Mouse (Mus musculus): ENCODE measurements around the gene Stard13. TPM values are rescaled to one million over a fixed set of nuclear protein-coding genes. Genes with fewer than 3 reads are reported as not detected.
A peak's percentile ranks its signal among the peaks of the same experiment; 100 is the strongest.

The Stard13 gene
- polyA plus RNA-seq, 1 experiment from 2014 or later: 3.3 TPM

GRCm38 (mm10) chr5:151069569-151069968 is 164.1 kb downstream of the Stard13 start:
- WGBS: 79% methylated on average over 2 of the region's 2 CpGs
- DNase-seq (ENCODE audit: low spot score): no peak
- Histone ChIP-seq H3K4me1 (peaks cover 23% of the 10 kb centered on the region), H3K4me3 (no peak overlapping the region), H3K27ac (no peak overlapping the region; the same call in 1 of the 2 replicates), H3K27me3 (ENCODE audit: insufficient read depth, poor library complexity, severe bottlenecking) (no peaks in the 10 kb centered on the region), H3K9me3 (no peaks in the 10 kb centered on the region), H3K36me3 (no peaks in the 10 kb centered on the region)

GRCm38 (mm10) chr5:151066016-151066415 is 167.6 kb downstream of the Stard13 start:
- H3K27ac ChIP-seq: no peak overlapping the region
- H3K36me3 ChIP-seq: peaks cover 20% of the 10 kb centered on the region
- no peaks in the 10 kb centered on the region for H3K27me3 ChIP-seq (ENCODE audit: insufficient read depth, poor library complexity, severe bottlenecking)
- no peak for DNase-seq (ENCODE audit: low spot score)
- H3K4me1 ChIP-seq: peaks cover 20% of the 10 kb centered on the region
- no peak overlapping the region for H3K4me3 ChIP-seq
- whole genome bisulfite sequencing: 88% methylated on average over 5 of the region's 5 CpGs
- no peaks in the 10 kb centered on the region for H3K9me3 ChIP-seq

GRCm38 (mm10) chr5:151065228-151065627 is 168.4 kb downstream of the Stard13 start:
- H3K27ac ChIP-seq: peak overlapping the region; percentile 64; the same call in 1 of the 2 replicates

GRCm38 (mm10) chr5:151061942-151062341 is 171.7 kb downstream of the Stard13 start:
- no peaks in the 10 kb centered on the region for H3K27me3 ChIP-seq (ENCODE audit: insufficient read depth, poor library complexity, severe bottlenecking)
- WGBS: 90% methylated on average over 2 of the region's 2 CpGs
- H3K9me3 ChIP-seq: no peaks in the 10 kb centered on the region
- H3K27ac ChIP-seq: no peak overlapping the region
- H3K4me3 ChIP-seq: no peak overlapping the region
- H3K36me3 ChIP-seq: peaks cover 20% of the 10 kb centered on the region
- DNase-seq (ENCODE audit: low spot score): no peak
- H3K4me1 ChIP-seq: peaks cover 18% of the 10 kb centered on the region

More at GRCm38 (mm10) chr5:151065228-151065627, 168.4 kb downstream of the Stard13 start:
- Histone ChIP-seq H3K27me3 (ENCODE audit: insufficient read depth, poor library complexity, severe bottlenecking) (no peaks in the 10 kb centered on the region), H3K9me3 (no peaks in the 10 kb centered on the region), H3K36me3 (peaks cover 20% of the 10 kb centered on the region), H3K4me1 (peaks cover 21% of the 10 kb centered on the region), H3K4me3 (no peak overlapping the region)
- no peak for DNase-seq (ENCODE audit: low spot score)
- WGBS: 39% methylated on average over 1 of the region's 1 CpGs

GRCm38 (mm10) chr5:151060476-151060875 is 173.2 kb downstream of the Stard13 start:
- 77% methylated on average over 12 of the region's 12 CpGs for WGBS

GRCm38 (mm10) chr5:151059772-151060171 is 173.9 kb downstream of the Stard13 start:
- Histone ChIP-seq H3K9me3 (no peaks in the 10 kb centered on the region), H3K4me1 (peaks cover 34% of the 10 kb centered on the region), H3K4me3 (no peak overlapping the region), H3K36me3 (peaks cover 22% of the 10 kb centered on the region), H3K27ac (no peak overlapping the region), H3K27me3 (ENCODE audit: insufficient read depth, poor library complexity, severe bottlenecking) (no peaks in the 10 kb centered on the region)
- 89% methylated on average over 5 of the region's 5 CpGs for WGBS
- DNase-seq (ENCODE audit: low spot score): no peak

More at GRCm38 (mm10) chr5:151060476-151060875, 173.2 kb downstream of the Stard13 start:
- H3K27me3 ChIP-seq (ENCODE audit: insufficient read depth, poor library complexity, severe bottlenecking): no peaks in the 10 kb centered on the region
- H3K9me3 ChIP-seq: no peaks in the 10 kb centered on the region
- peaks cover 30% of the 10 kb centered on the region for H3K4me1 ChIP-seq
- peak overlapping the region; percentile 53 for H3K27ac ChIP-seq
- DNase-seq (ENCODE audit: low spot score): no peak
- peaks cover 20% of the 10 kb centered on the region for H3K36me3 ChIP-seq
- H3K4me3 ChIP-seq: no peak overlapping the region

- Histone ChIP-seq H3K27ac (no peak overlapping the region), H3K9me3 (no peaks in the 10 kb centered on the region), H3K4me3 (no peak overlapping the region), H3K27me3 (ENCODE audit: insufficient read depth, poor library complexity, severe bottlenecking) (no peaks in the 10 kb centered on the region), H3K36me3 (peaks cover 22% of the 10 kb centered on the region), H3K4me1 (peaks cover 34% of the 10 kb centered on the region)
- no peak for DNase-seq (ENCODE audit: low spot score)
- 91% methylated on average over 10 of the region's 10 CpGs for WGBS
Measured at GRCm38 (mm10) chr5:151059352-151059751, 174.3 kb downstream of the Stard13 start.

GRCm38 (mm10) chr5:151057716-151058115 is 175.9 kb downstream of the Stard13 start:
- Histone ChIP-seq H3K9me3 (no peaks in the 10 kb centered on the region), H3K27ac (no peak overlapping the region), H3K36me3 (peaks cover 16% of the 10 kb centered on the region), H3K27me3 (ENCODE audit: insufficient read depth, poor library complexity, severe bottlenecking) (no peaks in the 10 kb centered on the region), H3K4me3 (no peak overlapping the region), H3K4me1 (peaks cover 44% of the 10 kb centered on the region)
- DNase-seq (ENCODE audit: low spot score): peak; percentile 46
- 87% methylated on average over 5 of the region's 5 CpGs for WGBS

GRCm38 (mm10) chr5:151056920-151057294 is 176.7 kb downstream of the Stard13 start:
- peaks cover 44% of the 10 kb centered on the region for H3K4me1 ChIP-seq
- no peak overlapping the region for H3K4me3 ChIP-seq
- H3K36me3 ChIP-seq: peaks cover 11% of the 10 kb centered on the region
- 46% methylated on average over 6 of the region's 6 CpGs for WGBS
- peak overlapping the region; percentile 75 for H3K27ac ChIP-seq
- H3K27me3 ChIP-seq (ENCODE audit: insufficient read depth, poor library complexity, severe bottlenecking): no peaks in the 10 kb centered on the region
- no peaks in the 10 kb centered on the region for H3K9me3 ChIP-seq
- peak; percentile 74 for DNase-seq (ENCODE audit: low spot score)

- 33% methylated on average over 12 of the region's 12 CpGs for WGBS
Measured at GRCm38 (mm10) chr5:151056255-151056919, 177.2 kb downstream of the Stard13 start.

GRCm38 (mm10) chr5:151055426-151056090 is 178.1 kb downstream of the Stard13 start:
- Histone ChIP-seq H3K27ac (no peak overlapping the region), H3K4me1 (peaks cover 41% of the 10 kb centered on the region), H3K36me3 (peaks cover 8% of the 10 kb centered on the region; the same call in 1 of the 2 replicates), H3K9me3 (no peaks in the 10 kb centered on the region), H3K4me3 (no peak overlapping the region), H3K27me3 (ENCODE audit: insufficient read depth, poor library complexity, severe bottlenecking) (no peaks in the 10 kb centered on the region)
- DNase-seq (ENCODE audit: low spot score): peak; percentile 59
- 90% methylated on average over 11 of the region's 11 CpGs for WGBS

More at GRCm38 (mm10) chr5:151056255-151056919, 177.2 kb downstream of the Stard13 start:
- 0 out of 2 replicates have a peak overlapping the region, but pooled peaks have one; percentile 15 for H3K4me3 ChIP-seq
- peak overlapping the region; percentile 75 for H3K27ac ChIP-seq
- peaks cover 44% of the 10 kb centered on the region for H3K4me1 ChIP-seq
- peaks cover 8% of the 10 kb centered on the region; the same call in 1 of the 2 replicates for H3K36me3 ChIP-seq
- DNase-seq (ENCODE audit: low spot score): peak; percentile 78
- no peaks in the 10 kb centered on the region for H3K9me3 ChIP-seq
- H3K27me3 ChIP-seq (ENCODE audit: insufficient read depth, poor library complexity, severe bottlenecking): no peaks in the 10 kb centered on the region

- WGBS: 58% methylated on average over 4 of the region's 4 CpGs
- Histone ChIP-seq H3K27ac (no peak overlapping the region), H3K27me3 (ENCODE audit: insufficient read depth, poor library complexity, severe bottlenecking) (no peaks in the 10 kb centered on the region), H3K4me1 (peaks cover 42% of the 10 kb centered on the region), H3K9me3 (no peaks in the 10 kb centered on the region), H3K36me3 (peaks cover 8% of the 10 kb centered on the region; the same call in 1 of the 2 replicates), H3K4me3 (no peak overlapping the region)
- DNase-seq (ENCODE audit: low spot score): no peak
Measured at GRCm38 (mm10) chr5:151054743-151055114, 178.9 kb downstream of the Stard13 start.

GRCm38 (mm10) chr5:151054100-151054742 is 179.4 kb downstream of the Stard13 start:
- no peak overlapping the region for H3K27ac ChIP-seq
- DNase-seq (ENCODE audit: low spot score): peak; percentile 65

More at GRCm38 (mm10) chr5:151054100-151054742, 179.4 kb downstream of the Stard13 start:
- Histone ChIP-seq H3K4me1 (peaks cover 47% of the 10 kb centered on the region), H3K36me3 (peaks cover 8% of the 10 kb centered on the region; the same call in 1 of the 2 replicates), H3K9me3 (no peaks in the 10 kb centered on the region), H3K4me3 (no peak overlapping the region), H3K27me3 (ENCODE audit: insufficient read depth, poor library complexity, severe bottlenecking) (no peaks in the 10 kb centered on the region)
- 42% methylated on average over 7 of the region's 7 CpGs for WGBS
